Comparison of ENCODE assay signal across 16 mouse cellular contexts in the genomic region with DNA sequence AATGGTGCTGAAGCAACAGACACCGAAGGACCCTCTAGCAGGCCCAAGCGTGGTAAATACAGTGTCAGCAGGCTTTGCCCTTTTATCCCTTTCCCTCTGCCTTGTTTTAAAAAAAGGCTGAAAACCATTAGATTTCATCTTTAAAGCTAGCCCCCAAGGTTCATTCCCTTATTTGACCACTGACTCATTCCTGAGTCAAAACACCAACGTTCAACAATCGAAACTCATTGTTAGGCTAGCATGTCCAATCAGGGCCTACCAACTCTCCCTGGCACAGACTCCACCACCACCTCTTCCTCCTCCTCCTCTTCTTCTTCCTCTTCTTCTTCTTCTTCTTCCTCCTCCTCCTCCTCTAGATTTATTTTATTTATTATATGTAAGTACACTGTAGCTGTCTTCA. TPM values are rescaled to one million over a fixed set of nuclear protein-coding genes. Genes with fewer than 3 reads are reported as not detected.
A peak's percentile ranks its signal among the peaks of the same experiment; 100 is the strongest.
DNase-seq lines count a peak whose midpoint lies in the region; TF ChIP-seq lines count a peak whose summit lies in the region.
"Had no signal": no experiment of that assay in that cellular context is flagged by ENCODE, and none has a peak within 500 bp of the region (broad histone marks: within the 10 kb centered on the region; RNA-seq: fewer than 3 reads in every experiment).

No protein-coding gene starts in this region.

- no peak for TF ChIP-seq POLR2A in CH12.LX (IDR thresholded peaks at IDR 0.05; ENCODE audit: low read depth, low read length)

- H3K4me3 ChIP-seq in CH12.LX (replicated peaks in 1 of 3; ENCODE audit: low read depth in 2 of 3, low read length in 2 of 3, poor library complexity in 1 of 3) = no peak overlapping the region

- peaks cover 3% of the 10 kb centered on the region for H3K9me3 ChIP-seq in CH12.LX (replicated peaks; ENCODE audit: low read length)
- H3K9me3 ChIP-seq: G1E had no signal

- TF ChIP-seq RAD21 in CH12.LX (IDR thresholded peaks at IDR 0.05; ENCODE audit: low read depth, low read length) = no peak

- no peaks in the 10 kb centered on the region for H3K79me2 ChIP-seq in CH12.LX (replicated peaks; ENCODE audit: control insufficient read depth, extremely low read depth, insufficient read depth, poor library complexity, severe bottlenecking)

- no peak for TF ChIP-seq CTCF in CH12.LX (conservative IDR thresholded peaks at IDR 0.05 in 1 of 2, IDR thresholded peaks at IDR 0.05 in 1 of 2; ENCODE audit: low read depth in 2 of 2, low read length in 2 of 2)

- no peaks in the 10 kb centered on the region for H3K36me3 ChIP-seq in CH12.LX (replicated peaks in 1 of 2; ENCODE audit: control insufficient read depth in 1 of 2, insufficient read depth in 1 of 2, low read length in 1 of 2)
- H3K36me3 ChIP-seq: G1E had no signal

- dilution Hi-C loops in CH12.LX (cut with MboI; ENCODE audit: extremely low pct_ligation_motif_present, extremely low pct_unique_long_range_greater_than_20kb, low sequenced_read_pairs) = no loop called here

- no peak for DNase-seq in CH12.LX (ENCODE audit: extremely low read depth)
- DNase-seq in urinary bladder, postnatal 4 days (ENCODE audit: low spot score in 2 of 2) = no peak
- DNase-seq: adrenal gland, adult 2 months; adrenal gland, adult 8-10 months; adrenal gland, postnatal 10 days; adrenal gland, postnatal 14 days; adrenal gland, postnatal 25 days; adrenal gland, postnatal 36 days; B cell, adult 2 months; cerebellum, adult 11 months; cerebellum, adult 11-12 months; cerebellum, adult 18-20 months; cerebellum, adult 2 months; cerebellum, adult 8-10 months had no signal

- in situ Hi-C loops in CH12.LX (cut with MboI; ENCODE audit: low pct_ligation_motif_present, low pct_unique_long_range_greater_than_20kb, low sequenced_read_pairs) = no loop called here

- no peak overlapping the region for H3K27ac ChIP-seq in CH12.LX (ENCODE audit: insufficient read depth, low read depth)

- H3K9ac ChIP-seq in CH12.LX (ENCODE audit: insufficient read depth, low read depth) = no peak overlapping the region

- 0 out of 2 replicates have a peak overlapping the region, but pooled peaks have one; percentile 5 for H3K4me2 ChIP-seq in CH12.LX (ENCODE audit: insufficient read depth, low read depth, poor library complexity, severe bottlenecking)

- H3K27me3 ChIP-seq in CH12.LX (replicated peaks) = peaks cover 2% of the 10 kb centered on the region
- H3K27me3 ChIP-seq: Patski had no signal

- 0 out of 2 replicates have a peak, but pooled peaks have one; percentile 29 for TF ChIP-seq EP300 in CH12.LX (IDR thresholded peaks at IDR 0.05; ENCODE audit: low read length)

- H3K4me1 ChIP-seq in CH12.LX (ENCODE audit: control insufficient read depth in 1 of 2, insufficient read depth in 2 of 2) = peaks cover 16 to 63% of the 10 kb centered on the region in 2 experiments

TF ChIP-seq in CH12.LX, 34 proteins besides CTCF, POLR2A, EP300 and RAD21:
- no peak for TF ChIP-seq JUND (conservative IDR thresholded peaks at IDR 0.05; ENCODE audit: low read depth, low read length)
- TF ChIP-seq KAT2A (IDR thresholded peaks at IDR 0.05; ENCODE audit: insufficient replicate concordance, low read length) = no peak
- TF ChIP-seq USF2 (conservative IDR thresholded peaks at IDR 0.05; ENCODE audit: low read depth, low read length) = no peak
- no peak for TF ChIP-seq ZMIZ1 (IDR thresholded peaks at IDR 0.05; ENCODE audit: low read depth, low read length)
- peak; percentile 80 for TF ChIP-seq IRF4 (IDR thresholded peaks at IDR 0.05; ENCODE audit: low read depth, low read length)
- no peak for TF ChIP-seq POLR2AphosphoS2 (IDR thresholded peaks at IDR 0.05; ENCODE audit: low read depth, low read length)
- peak; percentile 65; the same call in 1 of the 2 replicates for TF ChIP-seq MEF2A (IDR thresholded peaks at IDR 0.05; ENCODE audit: borderline replicate concordance, low read depth, low read length)
- no peak for TF ChIP-seq HCFC1 (IDR thresholded peaks at IDR 0.05; ENCODE audit: low read depth, low read length)
- TF ChIP-seq MYC (IDR thresholded peaks at IDR 0.05; ENCODE audit: low read depth, low read length) = 0 out of 2 replicates have a peak, but pooled peaks have one; percentile 3
- no peak for TF ChIP-seq MAZ (IDR thresholded peaks at IDR 0.05; ENCODE audit: low read depth, low read length)
- no peak for TF ChIP-seq UBTF (IDR thresholded peaks at IDR 0.05; ENCODE audit: low read depth, low read length)
- no peak for TF ChIP-seq SMC3 (IDR thresholded peaks at IDR 0.05; ENCODE audit: low read depth, low read length)
- no peak for TF ChIP-seq TBP (conservative IDR thresholded peaks at IDR 0.05; ENCODE audit: low read depth, low read length)
- TF ChIP-seq TCF12 (IDR thresholded peaks at IDR 0.05; ENCODE audit: low read depth, low read length) = 0 out of 2 replicates have a peak, but pooled peaks have one; percentile 5
- no peak for TF ChIP-seq MAFK (IDR thresholded peaks at IDR 0.05; ENCODE audit: insufficient replicate concordance, low read length)
- no peak for TF ChIP-seq BHLHE40 (IDR thresholded peaks at IDR 0.05; ENCODE audit: low read depth, low read length)
- peak; percentile 47; the same call in 1 of the 2 replicates for TF ChIP-seq JUN (IDR thresholded peaks at IDR 0.05; ENCODE audit: insufficient read depth, low read depth, low read length)
TF ChIP-seq in CH12.LX: peak in this region for 5.

RNA-seq across cellular contexts. Expression of gene Irf2, which starts 30.2 kb away (rescaled TPM):
- total RNA-seq in CH12.LX (2012; rRNA removed) (9.1 and 10.2 TPM in 2 replicates), CH12.LX (2014; rRNA removed) (5.7 and 7.1 TPM in 2 replicates)
- polyA plus RNA-seq in CH12.LX (2012; ENCODE audit: insufficient read length, low read depth) = 37.4 and 47.3 TPM in 2 replicates
